Mouse (Mus musculus) ES-E14 (cell line): ENCODE data around the gene Emp2. TPM values are rescaled to one million over a fixed set of nuclear protein-coding genes. Genes with fewer than 3 reads are reported as not detected.

ENCODE experiments used
- DNase-seq: peaks from one replicate; pipeline ENCODE4 v3.0.0-alpha.2; 2013; ENCODE audit warnings: low read depth, low spot score
- H3K27ac ChIP-seq: 2 replicates; pipeline ENCODE4 v1.5.1; 2012; ENCODE audit warnings: low read depth, mild to moderate bottlenecking, low read length, moderate library complexity, mixed read lengths; ENCODE audit not compliant: poor library complexity, insufficient read depth, severe bottlenecking
- H3K36me3 ChIP-seq: 2 replicates; pipeline ENCODE4 v1.6.1; 2012; ENCODE audit warnings: mild to moderate bottlenecking, low read length, moderate library complexity, mixed read lengths; ENCODE audit not compliant: control insufficient read depth, poor library complexity, insufficient read depth, severe bottlenecking
- H3K4me1 ChIP-seq, 2 experiments: fragments of 150-350 bp in 1 of 2; sonication (generic) in 1 of 2; 2 replicates each; pipeline ENCODE4 v1.6.1; 2012; ENCODE audit warnings: low read length in 2 of 2, mild to moderate bottlenecking in 1 of 2, mixed read lengths in 1 of 2; ENCODE audit not compliant: control insufficient read depth in 2 of 2, insufficient read depth in 2 of 2, poor library complexity in 1 of 2
- H3K4me3 ChIP-seq, 2 experiments: fragments of 150-350 bp in 1 of 2; sonication (generic) in 1 of 2; 2 replicates each; pipeline ENCODE4 v1.5.1; 2012; ENCODE audit warnings: low read length in 2 of 2, low read depth in 1 of 2, mild to moderate bottlenecking in 1 of 2, mixed read lengths in 1 of 2; ENCODE audit not compliant: insufficient read depth in 1 of 2, poor library complexity in 1 of 2, severe bottlenecking in 1 of 2
- H3K9ac ChIP-seq: 2 replicates; pipeline ENCODE4 v1.6.1; 2012; ENCODE audit warnings: low read depth, mild to moderate bottlenecking, low read length, mixed read lengths; ENCODE audit not compliant: poor library complexity, insufficient read depth, severe bottlenecking
- H3K9me3 ChIP-seq: fragments of 150-350 bp; sonication (generic); 2 replicates; pipeline ENCODE4 v1.6.1; 2012; ENCODE audit warnings: low read depth, mild to moderate bottlenecking, low read length; ENCODE audit not compliant: control insufficient read depth, insufficient read depth
- CHD2 ChIP-seq: IDR thresholded peaks from 2 replicates; pipeline ENCODE4 v1.6.1; 2014; ENCODE audit warnings: mild to moderate bottlenecking, low read depth, low read length, inconsistent platforms
- HCFC1 ChIP-seq: IDR thresholded peaks from 2 replicates; pipeline ENCODE4 v1.6.1; 2012; ENCODE audit warnings: low read length, inconsistent platforms, borderline replicate concordance; ENCODE audit not compliant: insufficient read depth
- MAFK ChIP-seq: IDR thresholded peaks from 2 replicates; pipeline ENCODE4 v1.6.1; 2014; ENCODE audit warnings: mild to moderate bottlenecking, low read depth, low read length, inconsistent platforms; ENCODE audit not compliant: insufficient read depth
- ZC3H11A ChIP-seq: IDR thresholded peaks from 2 replicates; pipeline ENCODE4 v1.6.1; 2012; ENCODE audit warnings: low read depth, mild to moderate bottlenecking, inconsistent platforms, low read length, borderline replicate concordance
- ZNF384 ChIP-seq: IDR thresholded peaks from 2 replicates; pipeline ENCODE4 v1.6.1; 2012; ENCODE audit warnings: low read depth, low read length, inconsistent platforms
- in situ Hi-C, 2 experiments: fragments of 600-800 bp; cut with MboI; formaldehyde crosslinking; loops; one replicate each; pipeline ENCODE4 v1.15.1; 2025; ENCODE audit warnings: low sequenced_read_pairs in 2 of 2, inconsistent platforms in 1 of 2; ENCODE audit not compliant: unreplicated experiment in 2 of 2
- total RNA-seq: library from RNA; depleted of rRNA; stranded (reverse); fragments of 300-350 nt; gene quantifications from 2 replicates; pipeline ENCODE4 v1.2.3, GENCODE M21; 2012

Gene Emp2
- total RNA-seq, 1 experiment = 2.8 TPM

DNA sequence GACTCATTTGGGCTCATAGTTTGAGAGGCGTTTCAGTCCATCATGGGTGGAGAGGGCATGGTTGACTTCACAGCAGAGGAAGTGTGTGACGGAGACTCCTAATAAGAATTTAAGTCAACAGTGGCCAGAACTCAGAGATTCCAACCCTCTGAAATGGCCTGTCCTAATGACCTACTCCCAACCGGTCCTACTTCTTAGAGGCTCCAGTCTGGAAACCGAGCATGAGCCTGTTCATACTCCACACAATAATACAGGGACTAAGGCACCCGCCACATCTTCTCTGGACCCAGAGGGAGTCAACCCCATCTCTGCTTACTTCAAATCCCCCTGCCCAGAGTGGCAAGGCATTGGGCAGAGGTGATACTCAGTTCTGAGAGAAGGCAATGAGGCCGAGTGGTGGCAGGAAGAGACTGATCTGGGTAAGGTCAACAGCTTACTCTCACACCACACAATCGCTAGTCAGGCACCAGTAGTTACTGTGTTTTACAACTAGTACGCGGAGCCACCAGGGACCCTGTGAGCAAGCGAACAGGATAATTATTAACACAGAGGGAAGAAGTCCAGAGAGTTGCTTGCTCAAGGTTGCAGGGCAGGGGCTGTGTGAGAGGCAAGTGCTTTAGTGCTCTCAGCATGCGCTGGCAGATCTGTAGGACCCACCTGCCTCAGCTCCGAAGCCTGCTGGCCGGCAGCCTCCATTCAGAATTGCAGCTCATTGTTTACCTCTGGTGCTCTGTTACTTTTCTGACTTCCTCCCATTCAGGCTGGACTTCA is 14.0 kb upstream of the Emp2 start:
- no peak overlapping the region for H3K27ac ChIP-seq
- in situ Hi-C loops = no loop called here
- no peak for DNase-seq
- H3K9ac ChIP-seq = no peak overlapping the region
- TF ChIP-seq HCFC1 (no peak), ZC3H11A (no peak), ZNF384 (no peak), CHD2 (no peak), MAFK (no peak)
- H3K9me3 ChIP-seq = no peaks in the 10 kb centered on the region
- no peak overlapping the region for H3K4me3 ChIP-seq
- H3K36me3 ChIP-seq = no peaks in the 10 kb centered on the region
- H3K4me1 ChIP-seq = peaks cover 2 to 4% of the 10 kb centered on the region in 2 experiments; a peak in 3 of 4 replicates

DNA sequence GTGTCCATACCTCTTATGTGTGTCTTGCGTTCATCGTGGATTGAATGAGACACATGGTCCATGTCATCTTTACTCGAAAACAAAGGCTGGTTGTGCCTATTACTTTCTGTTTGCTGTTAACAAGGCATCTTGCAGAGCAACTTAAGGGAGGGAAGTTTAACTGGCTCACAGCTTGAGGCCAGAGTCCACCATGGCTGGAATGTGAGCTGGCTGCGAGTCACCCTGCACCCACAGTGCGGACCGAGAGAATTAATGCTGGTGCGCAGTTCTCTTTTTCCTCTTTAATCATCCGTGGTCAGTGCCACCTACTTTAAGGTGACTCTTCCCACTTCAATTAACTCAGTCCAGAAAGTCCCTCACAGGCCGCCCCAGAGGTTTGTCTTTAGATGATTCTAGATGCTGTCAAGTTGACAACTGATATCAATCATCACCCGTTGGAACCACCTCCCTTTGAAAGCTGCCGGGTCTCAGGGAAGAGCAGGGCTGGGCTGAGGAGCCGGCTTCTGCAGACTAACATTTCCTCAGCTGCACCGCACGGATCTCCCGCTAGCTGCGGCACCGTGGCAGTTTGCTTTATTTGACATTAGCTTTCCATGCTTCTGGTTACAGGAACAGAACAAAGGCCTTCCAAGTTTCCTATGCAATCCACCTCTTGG is 6.3 kb upstream of the Emp2 start:
- Histone ChIP-seq H3K4me1 (peaks cover 2 to 5% of the 10 kb centered on the region in 2 experiments; a peak in 1 of 4 replicates), H3K9ac (no peak overlapping the region), H3K9me3 (no peaks in the 10 kb centered on the region), H3K27ac (no peak overlapping the region), H3K36me3 (no peaks in the 10 kb centered on the region), H3K4me3 (no peak overlapping the region)
- in situ Hi-C loops = no loop called here
- DNase-seq = no peak
- TF ChIP-seq HCFC1 (no peak), ZNF384 (no peak), ZC3H11A (no peak), MAFK (no peak), CHD2 (no peak)

DNA sequence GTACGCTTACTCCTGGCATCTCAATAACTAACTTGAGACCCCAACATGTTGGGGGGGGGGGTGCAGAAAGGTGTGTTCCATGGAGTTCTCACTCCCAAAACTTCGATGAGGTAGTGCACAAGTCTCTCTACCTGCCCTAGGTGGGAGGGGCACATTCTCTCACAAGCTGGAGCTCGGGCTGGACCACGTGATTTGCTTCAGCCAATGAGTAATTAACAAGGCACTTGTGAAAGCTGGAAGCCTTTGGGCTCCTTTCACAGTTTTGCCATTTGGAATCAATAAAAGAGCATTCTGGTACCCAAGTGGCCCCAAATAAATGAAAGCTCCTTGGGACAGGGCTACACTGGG is 3.4 kb upstream of the Emp2 start:
- H3K36me3 ChIP-seq = no peaks in the 10 kb centered on the region
- H3K4me3 ChIP-seq = peak overlapping the region in 1 of 2 experiments; percentile 58; a peak in 2 of 4 replicates
- in situ Hi-C loops = no loop called here
- DNase-seq = peak; percentile 83
- TF ChIP-seq CHD2 (no peak), MAFK (no peak), ZNF384 (no peak), HCFC1 (no peak), ZC3H11A (no peak)
- no peaks in the 10 kb centered on the region for H3K9me3 ChIP-seq
- no peak overlapping the region for H3K9ac ChIP-seq
- H3K4me1 ChIP-seq = peaks cover 2 to 5% of the 10 kb centered on the region in 2 experiments; a peak in 1 of 4 replicates
- no peak overlapping the region for H3K27ac ChIP-seq

- H3K4me3 ChIP-seq = peak overlapping the region in 1 of 2 experiments; percentile 58; a peak in 2 of 4 replicates
- no peak overlapping the region for H3K27ac ChIP-seq
- TF ChIP-seq MAFK (no peak), ZNF384 (no peak), ZC3H11A (no peak), HCFC1 (no peak), CHD2 (no peak)
- H3K36me3 ChIP-seq = no peaks in the 10 kb centered on the region
- no peak overlapping the region for H3K9ac ChIP-seq
- peaks cover 2 to 5% of the 10 kb centered on the region in 2 experiments; a peak in 1 of 4 replicates for H3K4me1 ChIP-seq
- in situ Hi-C loops = no loop called here
- H3K9me3 ChIP-seq = no peaks in the 10 kb centered on the region
- peak; percentile 72 for DNase-seq
Measured at GRCm38 (mm10) chr16:10316493-10317196, 2.9 kb upstream of the Emp2 start.
